Mouse (Mus musculus): ENCODE data around the gene Zfp202.

DNA sequence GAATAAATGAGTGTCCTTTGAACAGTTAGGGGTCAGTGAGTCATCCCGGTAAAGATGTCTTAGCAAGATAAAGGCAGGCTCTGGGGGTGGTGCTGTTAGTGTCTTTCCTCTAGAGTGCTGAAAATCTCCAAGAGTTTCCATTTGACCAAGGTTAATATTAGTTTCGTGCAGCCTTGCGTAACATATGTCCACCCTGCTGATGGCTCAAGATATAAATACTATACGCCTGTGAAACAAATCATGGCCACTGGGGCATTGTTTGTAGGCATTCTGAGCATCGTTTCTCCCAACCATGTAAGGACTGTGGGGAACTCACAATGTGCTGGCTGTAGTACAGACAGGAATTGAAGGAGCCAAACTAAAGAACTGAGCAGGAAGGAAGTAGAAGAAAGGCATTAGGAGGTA lies 14.4 kb downstream of the Zfp202 start:
- no peak for TF ChIP-seq GATA1 (IDR thresholded peaks at IDR 0.05; ENCODE audit: borderline replicate concordance, low read length)
- TF ChIP-seq FLI1 (IDR thresholded peaks at IDR 0.05; ENCODE audit: low read length): no peak

Data from megakaryocyte, embryonic 14.5 days (primary cell).